Mouse (Mus musculus): ENCODE results near the gene Crtc1. TPM values are rescaled to one million over a fixed set of nuclear protein-coding genes. Genes with fewer than 3 reads are reported as not detected.

The Crtc1 gene
- polyA plus RNA-seq (2016; fragmentation: Nextera tagmentation; extraction: Ambion mirVana) = 20.1 and 23.2 TPM in 2 replicates

DNA sequence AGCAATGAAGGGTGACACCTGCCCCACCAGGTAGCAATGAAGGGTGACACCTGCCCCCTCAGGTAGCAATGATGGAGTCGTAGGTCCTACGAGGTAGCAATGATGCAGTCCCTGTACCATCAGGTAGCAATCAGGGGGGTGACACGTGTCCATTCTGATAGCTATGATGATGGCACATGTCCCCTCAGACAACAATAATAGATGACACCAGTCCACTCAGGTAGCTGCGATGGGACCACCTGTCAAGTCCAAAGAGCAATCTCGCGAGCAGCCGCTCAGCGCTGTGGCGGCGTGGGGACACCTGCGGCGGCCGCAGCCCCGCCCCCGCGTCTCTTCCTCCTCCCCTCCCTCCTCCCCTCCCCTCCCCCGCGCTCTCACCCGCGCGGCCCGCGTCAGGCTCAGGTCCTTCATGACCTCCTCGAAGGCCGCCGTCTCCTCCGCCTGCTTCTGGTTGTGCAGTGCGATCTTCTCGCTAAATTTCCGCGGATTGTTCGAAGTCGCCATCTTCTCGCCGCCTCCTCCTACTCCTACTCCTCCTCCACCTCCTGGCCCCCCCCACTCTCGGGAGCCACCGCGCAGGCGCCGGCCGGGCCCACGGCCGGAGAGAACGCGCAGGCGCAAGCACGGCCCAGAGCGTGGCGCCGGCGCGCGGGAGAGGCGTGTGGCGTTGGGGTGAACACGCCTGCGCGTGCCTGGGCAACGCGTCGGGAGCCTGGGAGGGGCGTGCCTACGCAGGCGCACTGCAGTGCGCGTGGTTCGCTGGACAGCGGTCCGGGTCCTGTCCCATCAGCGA lies at the start of gene Crtc1:
TSS of gene Crtc1 (minus strand) at position 525 of the 793 bp plus-strand sequence.
- under 1% methylated on average over 69 of the region's 70 CpGs for WGBS
- H3K9me3 ChIP-seq (replicated peaks) = no peaks in the 10 kb centered on the region
- no peaks in the 10 kb centered on the region for H3K27me3 ChIP-seq (ENCODE audit: low read depth, poor library complexity, severe bottlenecking)
- H3K4me1 ChIP-seq = peaks cover 19% of the 10 kb centered on the region
- peak within 1 kb of the TSS; percentile 94 for H3K27ac ChIP-seq
- peak within 1 kb of the TSS; percentile 73 for H3K4me3 ChIP-seq
- DNase-seq (ENCODE audit: low spot score) = peak; percentile 99
- 0 out of 2 replicates have a peak, but pooled peaks cover 5% of the 10 kb centered on the region for H3K36me3 ChIP-seq

- peak; percentile 63 for DNase-seq (ENCODE audit: low spot score)
- WGBS = under 1% methylated on average over 14 of the region's 14 CpGs
- H3K9me3 ChIP-seq (replicated peaks) = no peaks in the 10 kb centered on the region
Measured at GRCm38 (mm10) chr8:70488931-70489470, 49.6 kb upstream of the Crtc1 start.

GRCm38 (mm10) chr8:70487993-70488796 lies 48.8 kb upstream of the Crtc1 start:
- WGBS = 1% methylated on average over 55 of the region's 55 CpGs
- peak; percentile 95 for DNase-seq (ENCODE audit: low spot score)

More at GRCm38 (mm10) chr8:70488931-70489470, 49.6 kb upstream of the Crtc1 start:
- Histone ChIP-seq H3K36me3 (no peaks in the 10 kb centered on the region), H3K4me3 (peak overlapping the region; percentile 76), H3K27ac (peak overlapping the region; percentile 94), H3K27me3 (ENCODE audit: low read depth, poor library complexity, severe bottlenecking) (peaks cover 94% of the 10 kb centered on the region), H3K4me1 (peaks cover 87% of the 10 kb centered on the region)

GRCm38 (mm10) chr8:70486941-70487520 lies 47.7 kb upstream of the Crtc1 start, which contains the start of gene Tmem59l:
Tmem59l (minus strand) TSS chr8:70487358.
- Histone ChIP-seq H3K9me3 (replicated peaks) (no peaks in the 10 kb centered on the region), H3K4me3 (peak within 1 kb of the TSS; percentile 76), H3K36me3 (no peaks in the 10 kb centered on the region), H3K4me1 (peaks cover 75% of the 10 kb centered on the region), H3K27me3 (ENCODE audit: low read depth, poor library complexity, severe bottlenecking) (peaks cover 91% of the 10 kb centered on the region), H3K27ac (peak within 1 kb of the TSS; percentile 94)
- DNase-seq (ENCODE audit: low spot score) = peak; percentile 58
- WGBS = 6% methylated on average over 33 of the region's 33 CpGs

More at GRCm38 (mm10) chr8:70487993-70488796, 48.8 kb upstream of the Crtc1 start:
- Histone ChIP-seq H3K27ac (peak overlapping the region; percentile 94), H3K36me3 (no peaks in the 10 kb centered on the region), H3K4me1 (peaks cover 81% of the 10 kb centered on the region), H3K9me3 (replicated peaks) (no peaks in the 10 kb centered on the region), H3K4me3 (peak overlapping the region; percentile 76), H3K27me3 (ENCODE audit: low read depth, poor library complexity, severe bottlenecking) (peaks cover 92% of the 10 kb centered on the region)

DNA sequence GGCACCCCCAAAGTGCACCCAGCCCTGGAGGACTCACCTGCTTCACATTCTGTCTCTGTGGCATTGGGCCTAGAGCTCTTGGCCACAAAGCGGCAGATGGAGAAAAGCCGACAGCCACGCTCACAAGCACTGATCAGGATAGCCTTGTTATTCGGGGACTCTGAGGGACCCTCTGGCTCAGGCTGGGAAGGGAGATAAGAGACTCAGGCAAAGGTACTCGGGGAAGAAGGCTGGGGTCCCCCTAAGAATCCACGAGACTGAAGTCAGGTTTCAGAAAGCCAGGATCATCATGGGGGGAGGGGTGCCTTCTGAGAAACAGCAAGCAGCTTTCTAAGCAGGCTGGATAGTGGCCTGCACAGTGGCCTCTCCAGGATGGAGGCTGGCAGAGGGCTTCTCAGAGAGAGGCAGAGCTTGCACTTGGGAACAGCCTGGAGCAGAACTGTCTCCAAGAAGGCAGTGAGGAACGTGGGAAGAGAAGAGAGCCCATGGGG lies 46.9 kb upstream of the Crtc1 start:
- WGBS = 56% methylated on average over 7 of the region's 7 CpGs
- H3K4me1 ChIP-seq = peaks cover 74% of the 10 kb centered on the region
- H3K9me3 ChIP-seq (replicated peaks) = no peaks in the 10 kb centered on the region
- peak overlapping the region; percentile 94 for H3K27ac ChIP-seq
- H3K27me3 ChIP-seq (ENCODE audit: low read depth, poor library complexity, severe bottlenecking) = peaks cover 84% of the 10 kb centered on the region
- H3K4me3 ChIP-seq = peak overlapping the region; percentile 76; the same call in 1 of the 2 replicates
- no peaks in the 10 kb centered on the region for H3K36me3 ChIP-seq
- DNase-seq (ENCODE audit: low spot score) = no peak

DNA sequence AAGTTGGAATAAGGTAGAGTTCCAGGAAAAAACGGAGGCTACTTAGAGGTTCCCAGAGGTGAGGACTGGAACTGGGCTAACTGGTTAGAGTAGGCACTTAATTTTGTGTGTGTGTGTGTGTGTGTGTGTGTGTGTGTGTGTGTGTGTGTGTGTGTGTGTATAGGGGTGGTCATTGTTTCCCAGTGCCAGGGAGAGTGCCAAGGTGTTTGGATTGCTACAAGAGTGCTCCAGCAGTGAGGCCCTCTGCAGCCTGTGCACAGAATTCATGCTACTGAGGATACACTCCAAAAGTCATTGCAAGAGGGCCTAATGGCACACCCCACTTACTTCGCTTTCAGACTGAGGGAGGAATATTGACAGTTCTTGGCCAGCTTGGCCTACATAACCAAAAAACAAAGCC lies 43.6 kb upstream of the Crtc1 start:
- H3K27ac ChIP-seq = no peak overlapping the region
- no peak for DNase-seq (ENCODE audit: low spot score)
- WGBS = 64% methylated on average over 2 of the region's 2 CpGs
- no peaks in the 10 kb centered on the region for H3K9me3 ChIP-seq (replicated peaks)
- no peak overlapping the region for H3K4me3 ChIP-seq
- H3K27me3 ChIP-seq (ENCODE audit: low read depth, poor library complexity, severe bottlenecking) = peaks cover 57% of the 10 kb centered on the region
- H3K36me3 ChIP-seq = no peaks in the 10 kb centered on the region
- H3K4me1 ChIP-seq = peaks cover 52% of the 10 kb centered on the region

- Histone ChIP-seq H3K27me3 (ENCODE audit: low read depth, poor library complexity, severe bottlenecking) (peaks cover 47% of the 10 kb centered on the region), H3K27ac (no peak overlapping the region), H3K4me1 (peaks cover 52% of the 10 kb centered on the region), H3K36me3 (no peaks in the 10 kb centered on the region), H3K9me3 (replicated peaks) (no peaks in the 10 kb centered on the region), H3K4me3 (no peak overlapping the region)
- WGBS = 77% methylated on average over 3 of the region's 3 CpGs
- DNase-seq (ENCODE audit: low spot score) = no peak
Measured at GRCm38 (mm10) chr8:70481908-70482307, 42.5 kb upstream of the Crtc1 start.

GRCm38 (mm10) chr8:70477269-70477982 lies 38.0 kb upstream of the Crtc1 start:
- peak overlapping the region; percentile 83 for H3K4me3 ChIP-seq
- peak overlapping the region; percentile 90 for H3K27ac ChIP-seq
- DNase-seq (ENCODE audit: low spot score) = peak; percentile 82
- WGBS = under 1% methylated on average over 21 of the region's 21 CpGs
- H3K36me3 ChIP-seq = peaks cover 7% of the 10 kb centered on the region
- peaks cover 5% of the 10 kb centered on the region; the same call in 1 of the 2 replicates for H3K27me3 ChIP-seq (ENCODE audit: low read depth, poor library complexity, severe bottlenecking)
- H3K9me3 ChIP-seq (replicated peaks) = no peaks in the 10 kb centered on the region
- H3K4me1 ChIP-seq = peaks cover 52% of the 10 kb centered on the region

- WGBS = under 1% methylated on average over 53 of the region's 53 CpGs
- Histone ChIP-seq H3K9me3 (replicated peaks) (no peaks in the 10 kb centered on the region), H3K4me3 (peak within 1 kb of the TSS; percentile 83), H3K27ac (peak within 1 kb of the TSS; percentile 90), H3K27me3 (ENCODE audit: low read depth, poor library complexity, severe bottlenecking) (no peaks in the 10 kb centered on the region), H3K4me1 (peaks cover 44% of the 10 kb centered on the region), H3K36me3 (peaks cover 7% of the 10 kb centered on the region)
- peak; percentile 92 for DNase-seq (ENCODE audit: low spot score)
Measured at GRCm38 (mm10) chr8:70476333-70477268, 37.2 kb upstream of the Crtc1 start, which contains the start of gene Klhl26. Klhl26 (minus strand) TSS chr8:70476968.

GRCm38 (mm10) chr8:70471856-70472255 lies 32.5 kb upstream of the Crtc1 start:
- DNase-seq (ENCODE audit: low spot score) = no peak
- 95% methylated on average over 7 of the region's 7 CpGs for WGBS
- Histone ChIP-seq H3K4me3 (no peak overlapping the region), H3K36me3 (peaks cover 18% of the 10 kb centered on the region), H3K9me3 (replicated peaks) (no peaks in the 10 kb centered on the region), H3K27me3 (ENCODE audit: low read depth, poor library complexity, severe bottlenecking) (no peaks in the 10 kb centered on the region), H3K4me1 (peaks cover 33% of the 10 kb centered on the region), H3K27ac (no peak overlapping the region)

DNA sequence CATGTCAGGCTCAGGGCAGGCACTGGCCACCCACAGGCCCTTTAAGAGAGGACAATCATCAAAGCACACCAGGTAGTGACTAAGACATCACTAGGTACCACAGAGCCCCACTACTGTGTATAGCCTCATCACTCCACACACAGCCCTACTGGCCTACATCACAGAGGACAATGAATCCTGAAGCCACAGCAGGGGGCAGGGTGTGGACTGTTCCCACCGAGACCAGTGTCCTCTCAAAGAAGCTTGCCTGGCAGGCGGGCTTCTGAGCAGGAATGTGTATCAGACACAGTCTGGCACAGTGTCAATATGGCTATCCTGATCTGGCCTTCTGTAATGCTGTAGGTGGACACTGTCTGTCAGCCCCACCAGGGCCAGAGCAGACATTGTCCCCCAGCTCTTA lies 30.6 kb upstream of the Crtc1 start:
- H3K4me3 ChIP-seq = no peak overlapping the region
- H3K9me3 ChIP-seq (replicated peaks) = no peaks in the 10 kb centered on the region
- H3K27ac ChIP-seq = no peak overlapping the region
- 74% methylated on average over 2 of the region's 2 CpGs for WGBS
- peaks cover 23% of the 10 kb centered on the region for H3K4me1 ChIP-seq
- H3K36me3 ChIP-seq = peaks cover 24% of the 10 kb centered on the region
- no peak for DNase-seq (ENCODE audit: low spot score)
- no peaks in the 10 kb centered on the region for H3K27me3 ChIP-seq (ENCODE audit: low read depth, poor library complexity, severe bottlenecking)
